Comparison of ENCODE assay signal across 14 mouse cellular contexts in the genomic region with DNA sequence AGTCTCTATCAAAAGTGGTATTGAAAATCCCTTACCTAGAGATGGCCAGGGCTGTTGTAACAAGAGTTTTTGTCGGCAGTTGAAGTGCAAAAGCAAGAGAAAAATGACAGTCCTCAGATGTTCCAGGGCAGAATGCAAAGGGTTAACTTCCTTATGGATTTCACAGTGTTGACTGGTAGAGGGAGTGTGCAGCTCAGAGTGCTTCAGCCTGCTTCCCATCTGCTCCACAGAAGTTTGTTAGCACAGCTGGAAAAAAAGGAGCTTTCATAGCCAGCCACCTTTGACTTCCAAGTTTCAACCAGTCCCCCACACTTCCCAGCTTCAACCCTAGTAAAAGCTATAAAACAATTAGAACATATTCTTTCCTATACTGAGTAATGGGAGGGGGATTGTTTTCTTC.
DNase-seq lines count a peak whose midpoint lies in the region; ATAC-seq and TF ChIP-seq lines count a peak whose summit lies in the region.
"Had no signal": no experiment of that assay in that cellular context is flagged by ENCODE, and none has a peak within 500 bp of the region (broad histone marks: within the 10 kb centered on the region; RNA-seq: fewer than 3 reads in every experiment).

No protein-coding gene starts in this region.

- no peak overlapping the region for H3K4me2 ChIP-seq in hindbrain, embryonic 14.5 days (replicated peaks)
- no peak overlapping the region for H3K4me2 ChIP-seq in lung, postnatal 0 days (replicated peaks; ENCODE audit: low read depth, low read length)
- H3K4me2 ChIP-seq in limb, embryonic 13.5 days (replicated peaks) = no peak overlapping the region

- TF ChIP-seq EP300 in lung, postnatal 0 days (IDR thresholded peaks at IDR 0.05) = no peak

- H3K9me3 ChIP-seq in hindbrain, embryonic 10.5 days = no peaks in the 10 kb centered on the region
- no peaks in the 10 kb centered on the region for H3K9me3 ChIP-seq in hindbrain, embryonic 14.5 days (ENCODE audit: control insufficient read depth, low read length)
- H3K9me3 ChIP-seq in lung, postnatal 0 days (ENCODE audit: low read length) = no peaks in the 10 kb centered on the region
- no peaks in the 10 kb centered on the region for H3K9me3 ChIP-seq in embryonic facial prominence, embryonic 10.5 days
- no peaks in the 10 kb centered on the region for H3K9me3 ChIP-seq in limb, embryonic 13.5 days

- no peak overlapping the region for H3K9ac ChIP-seq in hindbrain, embryonic 14.5 days
- no peak overlapping the region for H3K9ac ChIP-seq in lung, postnatal 0 days (replicated peaks; ENCODE audit: low read depth)
- H3K9ac ChIP-seq in limb, embryonic 13.5 days = no peak overlapping the region

- DNase-seq in hindbrain, embryonic 10.5 days (ENCODE audit: low spot score) = peak; percentile 20
- no peak for DNase-seq in hindbrain, embryonic 14.5 days (ENCODE audit: low spot score)
- DNase-seq in lung, postnatal 0 days (ENCODE audit: low spot score) = peak; percentile 6
- DNase-seq in lung, postnatal 25 days (ENCODE audit: low spot score) = no peak
- DNase-seq in embryonic facial prominence, embryonic 10.5 days (ENCODE audit: low spot score) = peak; percentile 38
- DNase-seq in left cerebral cortex, postnatal 14 days (ENCODE audit: low spot score in 2 of 2) = no peak
- DNase-seq: cerebellum, adult 18-20 months; heart, adult 11 months; layer of hippocampus, adult 9-11 months; right cerebral cortex, postnatal 4 days; thymus, postnatal 25 days had no signal

- no peak for ATAC-seq in hindbrain, embryonic 14.5 days (ENCODE audit: low FRiP score)
- ATAC-seq in lung, postnatal 0 days = no peak
- peak; percentile 72; the same call in 1 of the 2 replicates for ATAC-seq in limb, embryonic 13.5 days (ENCODE audit: low FRiP score, low read depth)
- ATAC-seq in megakaryocyte progenitor cell, adult 5-6 weeks (replicated peaks; ENCODE audit: poor library complexity) = no peak

- no peak for TF ChIP-seq CTCF in lung, postnatal 0 days (IDR thresholded peaks at IDR 0.05)

- WGBS in hindbrain, embryonic 10.5 days = 56% methylated on average over 1 of the region's 1 CpGs
- 82% methylated on average over 1 of the region's 1 CpGs for WGBS in hindbrain, embryonic 14.5 days
- WGBS in lung, postnatal 0 days = 31% methylated on average over 1 of the region's 1 CpGs
- 43% methylated on average over 1 of the region's 1 CpGs for WGBS in embryonic facial prominence, embryonic 10.5 days
- 17% methylated on average over 1 of the region's 1 CpGs for WGBS in limb, embryonic 13.5 days

- no peak overlapping the region for H3K4me3 ChIP-seq in hindbrain, embryonic 10.5 days
- no peak overlapping the region for H3K4me3 ChIP-seq in hindbrain, embryonic 14.5 days (replicated peaks; ENCODE audit: low read length)
- H3K4me3 ChIP-seq in lung, postnatal 0 days (ENCODE audit: low read depth, low read length) = no peak overlapping the region
- no peak overlapping the region for H3K4me3 ChIP-seq in embryonic facial prominence, embryonic 10.5 days
- no peak overlapping the region for H3K4me3 ChIP-seq in limb, embryonic 13.5 days
- H3K4me3 ChIP-seq: myocyte had no signal

- no peaks in the 10 kb centered on the region; the same call in 1 of the 2 replicates for H3K4me1 ChIP-seq in hindbrain, embryonic 10.5 days (replicated peaks)
- no peaks in the 10 kb centered on the region for H3K4me1 ChIP-seq in hindbrain, embryonic 14.5 days (replicated peaks; ENCODE audit: control insufficient read depth, insufficient read depth, low read length)
- no peaks in the 10 kb centered on the region for H3K4me1 ChIP-seq in lung, postnatal 0 days (ENCODE audit: insufficient read depth, low read depth, low read length)
- peaks cover 5% of the 10 kb centered on the region for H3K4me1 ChIP-seq in embryonic facial prominence, embryonic 10.5 days
- peaks cover 10% of the 10 kb centered on the region for H3K4me1 ChIP-seq in limb, embryonic 13.5 days

- no peaks in the 10 kb centered on the region for H3K36me3 ChIP-seq in hindbrain, embryonic 10.5 days
- no peaks in the 10 kb centered on the region for H3K36me3 ChIP-seq in hindbrain, embryonic 14.5 days (replicated peaks; ENCODE audit: control insufficient read depth, insufficient read depth)
- no peaks in the 10 kb centered on the region for H3K36me3 ChIP-seq in lung, postnatal 0 days (ENCODE audit: insufficient read depth, low read length)
- H3K36me3 ChIP-seq in embryonic facial prominence, embryonic 10.5 days (replicated peaks) = no peaks in the 10 kb centered on the region
- no peaks in the 10 kb centered on the region for H3K36me3 ChIP-seq in limb, embryonic 13.5 days

- intact Hi-C loops in left cerebral cortex, postnatal 14 days (cut with DNase I) = no loop called here

- no peaks in the 10 kb centered on the region for H3K27me3 ChIP-seq in hindbrain, embryonic 10.5 days (ENCODE audit: insufficient read depth, poor library complexity, severe bottlenecking)
- H3K27me3 ChIP-seq in hindbrain, embryonic 14.5 days (ENCODE audit: control insufficient read depth, insufficient read depth, low read length) = no peaks in the 10 kb centered on the region
- no peaks in the 10 kb centered on the region for H3K27me3 ChIP-seq in lung, postnatal 0 days (replicated peaks; ENCODE audit: insufficient read depth, low read length)
- H3K27me3 ChIP-seq in embryonic facial prominence, embryonic 10.5 days (replicated peaks; ENCODE audit: low read depth, poor library complexity, severe bottlenecking) = no peaks in the 10 kb centered on the region
- H3K27me3 ChIP-seq in limb, embryonic 13.5 days = no peaks in the 10 kb centered on the region

- H3K27ac ChIP-seq in hindbrain, embryonic 10.5 days = no peak overlapping the region
- H3K27ac ChIP-seq in hindbrain, embryonic 14.5 days = no peak overlapping the region
- no peak overlapping the region for H3K27ac ChIP-seq in lung, postnatal 0 days (ENCODE audit: low read length)
- no peak overlapping the region for H3K27ac ChIP-seq in embryonic facial prominence, embryonic 10.5 days (replicated peaks)
- no peak overlapping the region for H3K27ac ChIP-seq in limb, embryonic 13.5 days

Comparison
In these comparisons a context has a peak if more than half of its experiments do, and no peak if none do; other contexts are left out.
1. DNase-seq: peak in hindbrain, embryonic 10.5 days (single experiment), lung, postnatal 0 days (single experiment) and embryonic facial prominence, embryonic 10.5 days (single experiment); none in hindbrain, embryonic 14.5 days (single experiment), lung, postnatal 25 days (single experiment) and left cerebral cortex, postnatal 14 days (0 of 2).